Mouse (Mus musculus) heart, embryonic 11.5 days (tissue): Measurements from ENCODE around the gene Layn. TPM values are rescaled to one million over a fixed set of nuclear protein-coding genes. Genes with fewer than 3 reads are reported as not detected.

Experiments used
- ATAC-seq: fragments of 200-750 bp; cut with Nextera tagmentation; replicated peaks from 2 replicates; pipeline ENCODE4 v1.8.0; 2017; ENCODE audit warnings: moderate library complexity; ENCODE audit not compliant: insufficient number of reproducible peaks, low FRiP score, low TSS enrichment
- H3K27ac ChIP-seq: fragments of 300-500 bp; sonication (generic); 2 replicates; pipeline ENCODE4 v1.5.1; 2014; ENCODE audit warnings: mild to moderate bottlenecking, low read depth, low read length
- H3K27me3 ChIP-seq: fragments of 300-500 bp; sonication (generic); 2 replicates; pipeline ENCODE4 v1.6.1; 2014; ENCODE audit warnings: mild to moderate bottlenecking, low read length, mixed read lengths; ENCODE audit not compliant: control insufficient read depth, insufficient read depth
- H3K36me3 ChIP-seq: fragments of 300-500 bp; sonication (generic); 2 replicates; pipeline ENCODE4 v1.6.1; 2014; ENCODE audit warnings: mild to moderate bottlenecking, low read length, moderate library complexity, mixed read lengths; ENCODE audit not compliant: control insufficient read depth, insufficient read depth
- H3K4me1 ChIP-seq: fragments of 300-500 bp; sonication (generic); 2 replicates; pipeline ENCODE4 v1.6.1; 2014; ENCODE audit warnings: low read length; ENCODE audit not compliant: control insufficient read depth, insufficient read depth
- H3K4me2 ChIP-seq: fragments of 300-500 bp; sonication (generic); 2 replicates; pipeline ENCODE4 v1.6.1; 2014; ENCODE audit warnings: mild to moderate bottlenecking, moderate library complexity
- H3K4me3 ChIP-seq: fragments of 300-500 bp; sonication (generic); 2 replicates; pipeline ENCODE4 v1.5.1; 2014; ENCODE audit warnings: low read depth, low read length
- H3K9ac ChIP-seq: fragments of 300-500 bp; sonication (generic); 2 replicates; pipeline ENCODE4 v1.6.1; 2014; ENCODE audit warnings: mild to moderate bottlenecking, low read depth, low read length, moderate library complexity
- H3K9me3 ChIP-seq: fragments of 300-500 bp; sonication (generic); replicated peaks from 2 replicates; pipeline ENCODE4 v1.6.1; 2016; ENCODE audit warnings: low read length; ENCODE audit not compliant: control insufficient read depth
- WGBS: fragments of 180-500 bp; shearing (Covaris S2); extraction: QIAGEN DNeasy Blood & Tissue Kit; methylation state at CpG from one replicate; pipeline ENCODE4 v1.1.7; 2014; ENCODE audit not compliant: insufficient replicate concordance; 5-methylcytosine and 5-hydroxymethylcytosine counted together
- polyA plus RNA-seq: library from polyadenylated mRNA; unstranded; fragments of >200 nt; fragmentation: Nextera tagmentation; extraction: Ambion mirVana; gene quantifications from 2 replicates; pipeline ENCODE4 v1.2.1, GENCODE M21; 2014

The Layn gene
- polyA plus RNA-seq, 1 experiment from 2014 or later = 7.2 TPM

DNA sequence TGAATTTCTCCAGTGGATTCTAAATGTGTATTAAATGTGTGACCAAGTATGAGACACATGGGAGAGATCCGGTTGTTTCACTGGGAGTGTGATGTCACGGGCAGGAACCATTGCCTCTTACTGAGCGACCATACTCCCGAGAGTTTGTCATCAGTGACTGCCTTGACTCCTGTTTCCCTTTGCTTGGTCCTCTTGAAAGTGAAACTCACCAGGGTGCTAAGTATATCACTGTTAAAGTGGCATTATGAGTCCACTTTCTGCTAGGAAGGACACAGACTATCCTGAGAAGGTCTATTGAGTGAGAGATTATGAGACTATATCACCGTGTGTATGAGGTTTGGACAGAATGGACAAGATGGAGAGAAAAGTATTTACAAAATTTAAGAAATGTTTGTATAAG, 4.7 kb upstream of the Layn start:
- WGBS = 80% methylated on average over 5 of the region's 5 CpGs
- Histone ChIP-seq H3K27ac (no peak overlapping the region), H3K4me2 (no peak overlapping the region), H3K4me3 (no peak overlapping the region), H3K9me3 (no peaks in the 10 kb centered on the region), H3K27me3 (no peaks in the 10 kb centered on the region), H3K36me3 (no peaks in the 10 kb centered on the region), H3K4me1 (peaks cover 5% of the 10 kb centered on the region; the same call in 1 of the 2 replicates), H3K9ac (no peak overlapping the region)
- ATAC-seq = no peak

DNA sequence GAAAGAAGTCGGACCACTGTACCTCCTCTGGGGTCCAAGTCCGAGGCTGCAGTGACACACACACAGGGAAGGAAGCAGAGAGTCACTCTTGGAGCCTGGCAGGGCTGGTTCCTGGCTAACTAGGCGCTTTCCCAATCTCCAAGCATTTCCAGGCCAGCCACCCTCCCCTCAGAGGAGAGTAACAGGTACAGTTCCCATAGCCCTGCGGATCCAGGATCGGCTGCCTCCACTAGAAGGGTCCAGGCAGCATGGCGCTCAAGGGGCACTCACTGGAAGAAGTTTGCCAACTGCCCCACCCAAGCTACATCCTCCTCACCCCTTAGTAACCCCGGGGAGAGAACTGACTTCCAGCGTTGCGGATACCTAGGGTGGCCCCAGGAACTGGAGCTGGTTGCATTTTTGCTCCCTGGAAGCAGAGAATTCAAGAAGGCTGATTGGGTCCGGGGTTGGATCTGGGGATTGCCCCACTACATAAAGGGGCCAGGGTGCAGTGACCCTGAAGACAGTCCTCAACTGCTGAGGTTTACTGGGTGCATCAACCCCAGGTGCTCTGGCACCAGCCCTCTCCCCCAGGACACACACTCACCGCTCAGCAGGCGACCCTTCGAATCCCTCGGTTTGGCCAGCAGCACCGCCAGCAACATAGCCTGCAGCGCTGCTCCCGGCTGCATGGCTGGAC, 455 bp downstream of the Layn start:
- Histone ChIP-seq H3K9ac (peak overlapping the region; percentile 54), H3K27me3 (0 out of 2 replicates have a peak, but pooled peaks cover 3% of the 10 kb centered on the region), H3K9me3 (no peaks in the 10 kb centered on the region), H3K4me1 (peaks cover 9% of the 10 kb centered on the region; the same call in 1 of the 2 replicates), H3K4me2 (peak overlapping the region; percentile 83), H3K36me3 (no peaks in the 10 kb centered on the region), H3K4me3 (peak overlapping the region; percentile 56), H3K27ac (0 out of 2 replicates have a peak overlapping the region, but pooled peaks have one; percentile 7)
- WGBS = 1% methylated on average over 17 of the region's 17 CpGs
- ATAC-seq = peak; percentile 40

DNA sequence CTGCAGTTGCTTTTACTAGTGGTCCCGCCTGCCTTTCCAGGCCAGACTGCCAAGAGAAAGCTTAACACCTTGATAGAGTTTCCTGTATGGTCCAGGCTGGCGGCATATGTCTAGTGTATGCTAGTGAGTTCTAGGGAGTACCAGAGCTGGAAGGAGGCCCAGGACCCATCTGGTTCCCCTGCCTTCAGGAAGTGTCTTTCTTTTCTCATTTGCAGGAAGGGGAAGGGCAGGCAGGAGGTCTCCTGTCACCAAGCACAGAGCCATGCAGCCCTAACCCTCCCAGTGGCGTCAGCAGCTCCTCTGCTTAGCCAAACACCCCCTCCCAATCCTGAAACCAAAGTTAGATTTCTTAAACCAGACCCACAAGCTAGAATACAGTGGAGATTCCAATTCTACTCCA, 1.1 kb downstream of the Layn start:
- WGBS = 19% methylated on average over 3 of the region's 3 CpGs
- no peaks in the 10 kb centered on the region for H3K36me3 ChIP-seq
- H3K4me1 ChIP-seq = peaks cover 9% of the 10 kb centered on the region; the same call in 1 of the 2 replicates
- ATAC-seq = peak; percentile 48; the same call in 1 of the 2 replicates
- peak overlapping the region; percentile 56 for H3K4me3 ChIP-seq
- H3K27me3 ChIP-seq = 0 out of 2 replicates have a peak, but pooled peaks cover 3% of the 10 kb centered on the region
- H3K9ac ChIP-seq = no peak overlapping the region
- no peaks in the 10 kb centered on the region for H3K9me3 ChIP-seq
- no peak overlapping the region for H3K27ac ChIP-seq
- peak overlapping the region; percentile 83 for H3K4me2 ChIP-seq

DNA sequence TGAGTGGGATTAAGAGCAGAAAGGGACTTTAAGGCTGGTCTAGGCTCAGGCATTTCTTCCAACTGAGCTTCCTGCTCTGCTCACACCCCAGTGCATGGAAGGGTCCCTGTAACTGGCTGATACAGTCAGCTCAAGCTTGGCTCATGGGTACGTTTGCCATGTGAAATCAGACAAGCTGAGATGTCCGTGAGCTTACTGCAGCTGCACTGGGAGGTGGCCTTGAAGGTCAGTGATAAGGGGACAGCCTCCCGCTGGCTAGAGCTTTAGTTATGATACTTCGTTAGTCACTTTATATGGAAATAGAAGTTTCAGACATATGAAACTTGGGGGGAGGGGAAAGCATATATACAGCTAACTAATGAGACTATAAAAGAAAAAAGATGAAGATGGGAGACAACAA, 6.1 kb downstream of the Layn start:
- no peak overlapping the region for H3K4me2 ChIP-seq
- no peaks in the 10 kb centered on the region for H3K36me3 ChIP-seq
- ATAC-seq = no peak
- peaks cover 15% of the 10 kb centered on the region for H3K4me1 ChIP-seq
- 43% methylated on average over 4 of the region's 4 CpGs for WGBS
- no peak overlapping the region for H3K9ac ChIP-seq
- H3K27me3 ChIP-seq = 0 out of 2 replicates have a peak, but pooled peaks cover 2% of the 10 kb centered on the region
- H3K4me3 ChIP-seq = no peak overlapping the region
- no peak overlapping the region for H3K27ac ChIP-seq
- H3K9me3 ChIP-seq = no peaks in the 10 kb centered on the region

DNA sequence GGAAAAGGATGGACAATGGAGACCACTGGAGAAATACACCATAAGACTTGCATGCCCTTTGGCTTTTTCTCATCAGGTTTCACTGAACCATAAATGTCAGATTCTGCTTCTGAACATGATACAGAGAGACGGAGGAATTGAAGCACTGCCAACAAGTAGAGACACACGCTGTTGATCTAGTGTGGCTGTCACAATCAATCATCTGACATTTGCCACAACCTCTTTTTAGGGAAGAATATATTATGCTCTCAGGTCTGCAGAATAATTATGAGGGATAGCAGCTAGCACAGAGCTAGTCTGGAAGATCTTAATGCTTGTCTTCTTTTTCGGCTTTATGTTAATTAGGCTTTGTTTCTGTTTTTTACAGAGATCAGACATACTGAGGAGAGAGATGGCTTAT, 8.7 kb downstream of the Layn start:
- Histone ChIP-seq H3K4me1 (peaks cover 11% of the 10 kb centered on the region), H3K4me3 (no peak overlapping the region), H3K27me3 (no peaks in the 10 kb centered on the region), H3K9ac (no peak overlapping the region), H3K36me3 (no peaks in the 10 kb centered on the region), H3K27ac (no peak overlapping the region), H3K4me2 (no peak overlapping the region), H3K9me3 (no peaks in the 10 kb centered on the region)
- WGBS = 59% methylated on average over 3 of the region's 3 CpGs
- no peak for ATAC-seq

DNA sequence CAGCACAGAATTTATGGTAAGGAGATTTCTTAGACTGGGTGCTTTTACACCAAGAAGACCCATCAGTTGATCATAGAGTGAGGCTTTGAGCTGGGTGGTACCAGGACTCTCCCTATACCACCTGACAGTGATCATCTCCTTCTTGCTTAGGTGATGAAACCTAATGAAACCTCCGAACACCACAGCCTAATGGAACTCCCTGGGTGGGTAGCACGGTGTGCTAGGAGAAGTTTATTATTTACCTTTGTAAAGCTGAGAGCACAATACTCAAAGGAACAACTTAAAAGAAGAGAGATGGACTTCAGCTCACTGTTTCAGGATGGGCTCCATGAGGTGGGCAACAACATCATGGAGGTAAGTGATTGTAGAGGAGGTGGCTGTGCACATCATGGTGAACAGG, 16.3 kb downstream of the Layn start, which contains the start of gene Btg4:
Btg4 (plus strand) TSS at position 301 of the 400 bp plus-strand sequence.
- H3K27ac ChIP-seq = no peak within 1 kb of the TSS
- no peak for ATAC-seq
- H3K9ac ChIP-seq = no peak within 1 kb of the TSS
- no peak within 1 kb of the TSS for H3K4me3 ChIP-seq
- WGBS = 73% methylated on average over 2 of the region's 2 CpGs
- H3K27me3 ChIP-seq = no peaks in the 10 kb centered on the region
- H3K36me3 ChIP-seq = no peaks in the 10 kb centered on the region
- no peaks in the 10 kb centered on the region for H3K9me3 ChIP-seq
- no peak within 1 kb of the TSS for H3K4me2 ChIP-seq
- 0 out of 2 replicates have a peak, but pooled peaks cover 4% of the 10 kb centered on the region for H3K4me1 ChIP-seq

DNA sequence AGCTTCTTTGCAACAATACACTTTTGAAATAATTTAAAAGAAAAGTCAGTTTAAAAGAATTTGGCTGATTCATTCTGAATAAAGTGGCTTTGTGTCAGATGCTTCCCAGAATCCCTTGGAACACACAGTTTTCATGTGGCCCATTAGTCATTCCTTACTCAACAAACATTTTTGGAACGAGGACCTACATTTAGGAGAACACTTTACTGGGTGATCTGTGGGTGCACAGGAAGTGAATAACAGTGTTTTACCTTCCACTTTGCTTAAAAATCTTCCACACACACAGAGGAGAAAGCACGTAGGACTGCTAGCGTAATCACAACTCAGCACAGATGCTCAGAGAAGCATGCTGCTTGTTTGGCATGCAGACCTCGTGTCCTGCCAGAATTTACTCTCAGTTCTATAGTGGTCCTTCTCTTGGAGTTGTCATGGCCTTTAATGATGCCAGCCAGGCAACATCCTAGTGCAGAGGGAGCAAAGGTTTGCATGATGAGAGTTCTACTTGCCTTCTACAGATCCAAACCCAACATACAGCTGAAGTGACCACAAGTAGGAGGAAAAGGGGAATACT, 17.9 kb downstream of the Layn start:
- H3K4me3 ChIP-seq = no peak overlapping the region
- no peaks in the 10 kb centered on the region for H3K27me3 ChIP-seq
- H3K9me3 ChIP-seq = no peaks in the 10 kb centered on the region
- H3K4me1 ChIP-seq = 0 out of 2 replicates have a peak, but pooled peaks cover 4% of the 10 kb centered on the region
- no peak overlapping the region for H3K9ac ChIP-seq
- H3K4me2 ChIP-seq = no peak overlapping the region
- no peak overlapping the region for H3K27ac ChIP-seq
- ATAC-seq = no peak
- 63% methylated on average over 4 of the region's 4 CpGs for WGBS
- no peaks in the 10 kb centered on the region for H3K36me3 ChIP-seq

DNA sequence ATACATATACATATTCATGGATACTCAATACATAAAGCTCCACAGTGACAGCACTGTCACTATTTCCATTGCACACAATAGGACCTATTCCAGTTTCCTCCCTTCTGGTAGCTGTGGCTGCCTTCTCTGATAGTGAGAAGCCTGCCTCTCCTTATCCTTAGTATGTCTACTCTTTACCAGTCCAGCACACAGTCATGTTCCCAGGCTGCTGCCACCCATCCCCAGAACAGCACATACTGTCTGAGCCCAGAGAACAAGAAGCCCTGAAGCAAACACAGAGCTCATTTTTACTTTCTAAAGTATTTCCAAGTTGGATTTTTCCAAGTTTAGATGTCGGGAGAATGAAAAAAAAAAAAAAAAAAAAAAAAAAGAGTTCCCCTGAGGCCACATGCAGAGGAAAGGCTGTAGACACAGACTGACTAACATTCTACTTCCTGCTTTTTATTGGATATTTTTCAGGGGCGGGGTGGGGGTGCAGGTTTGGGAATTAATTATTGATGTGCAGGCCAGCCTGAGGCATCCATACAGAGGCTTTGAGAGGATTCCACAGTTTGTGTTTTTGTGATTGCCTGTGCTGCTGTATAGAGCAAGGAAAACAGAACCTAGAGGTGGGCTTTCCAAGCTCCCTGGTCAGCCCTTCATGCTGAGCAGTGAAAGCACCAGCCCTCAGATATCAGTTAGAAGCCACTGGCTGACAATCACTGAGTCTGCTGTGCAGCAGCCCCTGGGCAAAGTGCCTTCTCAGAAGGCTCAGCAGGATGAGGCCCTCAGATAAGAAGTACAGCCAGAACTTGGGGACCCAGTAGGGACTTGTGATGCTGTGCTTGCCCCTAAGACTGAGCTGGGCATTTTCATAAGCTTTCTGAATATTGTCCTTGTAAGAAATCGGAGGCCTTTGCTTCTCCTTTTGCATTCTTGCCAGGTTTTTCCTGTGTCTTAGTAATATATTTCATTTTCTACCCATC, 20.3 kb downstream of the Layn start:
- H3K4me2 ChIP-seq = no peak overlapping the region
- 0 out of 2 replicates have a peak, but pooled peaks cover 4% of the 10 kb centered on the region for H3K4me1 ChIP-seq
- WGBS = 67% methylated on average over 3 of the region's 3 CpGs

More for the DNA sequence above, 20.3 kb downstream of the Layn start:
- ATAC-seq = no peak
- no peaks in the 10 kb centered on the region for H3K9me3 ChIP-seq
- no peak overlapping the region for H3K4me3 ChIP-seq
- H3K36me3 ChIP-seq = no peaks in the 10 kb centered on the region
- H3K27me3 ChIP-seq = no peaks in the 10 kb centered on the region
- no peak overlapping the region for H3K9ac ChIP-seq
- H3K27ac ChIP-seq = no peak overlapping the region
